Mouse (Mus musculus): ENCODE measurements around the gene Nsd1.
"Not testable (repeated sequence)": the region's sequence is repeated elsewhere in the genome, so short reads cannot be mapped to it uniquely, and the experiment has no call there.

Nsd1 gene

GRCm38 (mm10) chr13:55191535-55191934, 18.0 kb upstream of the Nsd1 start:
- no peak for DNase-seq

GRCm38 (mm10) chr13:55202758-55203157, 6.8 kb upstream of the Nsd1 start:
- not testable (repeated sequence) for DNase-seq

GRCm38 (mm10) chr13:55203740-55204139, 5.8 kb upstream of the Nsd1 start:
- peak; percentile 34 for DNase-seq

GRCm38 (mm10) chr13:55204667-55205389, 4.8 kb upstream of the Nsd1 start:
- no peak for DNase-seq

- no peak for DNase-seq
Observed at GRCm38 (mm10) chr13:55205448-55206205, 4.0 kb upstream of the Nsd1 start.

- DNase-seq = peak; percentile 11
Observed at GRCm38 (mm10) chr13:55208837-55209648, 539 bp upstream of the Nsd1 start.

- DNase-seq = peak; percentile 34
Observed at GRCm38 (mm10) chr13:55210193-55210970, 800 bp downstream of the Nsd1 start.

GRCm38 (mm10) chr13:55210971-55211220, 1.3 kb downstream of the Nsd1 start:
- DNase-seq = no peak

GRCm38 (mm10) chr13:55211221-55212010, 1.8 kb downstream of the Nsd1 start:
- DNase-seq = peak; percentile 87

GRCm38 (mm10) chr13:55212011-55212360, 2.4 kb downstream of the Nsd1 start:
- DNase-seq = peak; percentile 50

- peak; percentile 53 for DNase-seq
Observed at GRCm38 (mm10) chr13:55212361-55213137, 3.0 kb downstream of the Nsd1 start.

GRCm38 (mm10) chr13:55213138-55213806, 3.7 kb downstream of the Nsd1 start:
- DNase-seq = no peak

GRCm38 (mm10) chr13:55224364-55224763, 14.8 kb downstream of the Nsd1 start:
- DNase-seq = peak; percentile 12

- DNase-seq = peak; percentile 54
Observed at GRCm38 (mm10) chr13:55230701-55231100, 21.1 kb downstream of the Nsd1 start.

GRCm38 (mm10) chr13:55243205-55243604, 33.6 kb downstream of the Nsd1 start:
- no peak for DNase-seq

- DNase-seq = no peak
Observed at GRCm38 (mm10) chr13:55247293-55248030, 37.9 kb downstream of the Nsd1 start.

GRCm38 (mm10) chr13:55249246-55249645, 39.7 kb downstream of the Nsd1 start:
- no peak for DNase-seq

GRCm38 (mm10) chr13:55252820-55253219, 43.2 kb downstream of the Nsd1 start:
- no peak for DNase-seq

- no peak for DNase-seq
Observed at GRCm38 (mm10) chr13:55255052-55255652, 45.6 kb downstream of the Nsd1 start.
